Mouse (Mus musculus): ENCODE data around the gene Sae1.
A peak's percentile ranks its signal among the peaks of the same experiment; 100 is the strongest.

The Sae1 gene

GRCm38 (mm10) chr7:16387160-16388041 lies at the start of gene Sae1:
TSS of gene Sae1 (minus strand) at chr7:16387806.
- peak; percentile 97 for DNase-seq

GRCm38 (mm10) chr7:16435088-16435487 lies 47.5 kb upstream of the Sae1 start:
- DNase-seq = no peak

GRCm38 (mm10) chr7:16433352-16433971 lies 45.9 kb upstream of the Sae1 start:
- DNase-seq = no peak

- peak; percentile 82 for DNase-seq
Measured at GRCm38 (mm10) chr7:16426129-16426729, 38.6 kb upstream of the Sae1 start.

GRCm38 (mm10) chr7:16425721-16426120 lies 38.1 kb upstream of the Sae1 start:
- no peak for DNase-seq

- no peak for DNase-seq
Measured at GRCm38 (mm10) chr7:16423731-16424130, 36.1 kb upstream of the Sae1 start.

GRCm38 (mm10) chr7:16422222-16422856 lies 34.7 kb upstream of the Sae1 start:
- no peak for DNase-seq

- no peak for DNase-seq
Measured at GRCm38 (mm10) chr7:16420493-16421118, 33.0 kb upstream of the Sae1 start.

GRCm38 (mm10) chr7:16418713-16419112 lies 31.1 kb upstream of the Sae1 start:
- DNase-seq = no peak

GRCm38 (mm10) chr7:16417141-16417771 lies 29.6 kb upstream of the Sae1 start:
- DNase-seq = no peak

- no peak for DNase-seq
Measured at GRCm38 (mm10) chr7:16415426-16415825, 27.8 kb upstream of the Sae1 start.

GRCm38 (mm10) chr7:16412930-16413329 lies 25.3 kb upstream of the Sae1 start:
- no peak for DNase-seq

- DNase-seq = no peak
Measured at GRCm38 (mm10) chr7:16412220-16412896, 24.8 kb upstream of the Sae1 start.

GRCm38 (mm10) chr7:16411100-16411499 lies 23.5 kb upstream of the Sae1 start:
- peak; percentile 26 for DNase-seq

GRCm38 (mm10) chr7:16406978-16407377 lies 19.4 kb upstream of the Sae1 start:
- no peak for DNase-seq

- DNase-seq = peak; percentile 45
Measured at GRCm38 (mm10) chr7:16405516-16406351, 18.1 kb upstream of the Sae1 start.

- DNase-seq = peak; percentile 68
Measured at GRCm38 (mm10) chr7:16405073-16405455, 17.5 kb upstream of the Sae1 start.

GRCm38 (mm10) chr7:16404315-16405072 lies 16.9 kb upstream of the Sae1 start:
- peak; percentile 35 for DNase-seq

GRCm38 (mm10) chr7:16402968-16403948 lies 15.7 kb upstream of the Sae1 start:
- peak; percentile 48 for DNase-seq

Data from cerebellum, adult 9-10 months (tissue).